Mouse (Mus musculus): Measurements from ENCODE around the gene Arhgap20.
A peak's percentile ranks its signal among the peaks of the same experiment; 100 is the strongest.

Arhgap20 gene

GRCm38 (mm10) chr9:51799156-51799555 lies 34.0 kb downstream of the Arhgap20 start:
- DNase-seq, result no peak

GRCm38 (mm10) chr9:51807272-51807671 lies 42.1 kb downstream of the Arhgap20 start:
- no peak for DNase-seq

- no peak for DNase-seq
Measured at GRCm38 (mm10) chr9:51812931-51813330, 47.8 kb downstream of the Arhgap20 start.

DNA sequence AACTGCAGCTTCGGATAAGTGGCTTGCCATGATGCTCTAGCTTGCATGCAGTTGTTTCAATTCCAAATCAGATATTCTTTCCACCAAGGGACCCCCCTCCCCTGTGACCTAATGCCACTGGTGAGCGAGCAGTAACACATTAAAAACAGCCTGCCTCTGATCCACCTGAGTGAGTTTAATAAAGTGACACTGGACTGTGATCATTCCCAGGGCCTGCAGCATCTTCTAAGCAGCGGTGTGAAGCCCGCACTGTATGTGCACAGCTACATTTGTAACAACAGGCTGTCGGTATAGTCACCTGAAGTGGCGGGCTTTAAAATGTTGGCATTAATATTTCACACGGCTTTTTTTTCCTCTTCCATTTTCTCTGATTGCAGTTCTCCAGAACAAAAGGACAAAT lies 59.4 kb downstream of the Arhgap20 start:
- no peak for DNase-seq

DNA sequence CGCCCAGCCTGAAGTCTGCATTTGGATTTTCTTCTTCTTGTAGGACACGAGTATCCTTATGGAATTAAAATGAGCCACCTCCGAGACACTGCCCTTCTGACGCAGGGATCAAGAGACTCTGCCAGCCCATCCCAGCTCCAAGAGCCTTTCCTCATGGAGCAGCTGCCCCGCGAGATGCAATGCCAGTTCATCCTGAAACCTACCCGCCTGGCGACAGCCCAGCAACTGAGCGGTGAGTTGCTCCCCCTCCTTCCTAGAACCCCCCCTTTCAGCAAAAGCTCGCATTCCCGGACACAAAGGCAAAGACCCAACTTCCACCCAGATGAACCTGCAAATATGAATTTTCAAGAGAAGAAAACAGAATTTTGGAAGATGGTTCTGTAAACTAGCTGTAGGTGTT lies 66.5 kb downstream of the Arhgap20 start:
- DNase-seq, result no peak

DNA sequence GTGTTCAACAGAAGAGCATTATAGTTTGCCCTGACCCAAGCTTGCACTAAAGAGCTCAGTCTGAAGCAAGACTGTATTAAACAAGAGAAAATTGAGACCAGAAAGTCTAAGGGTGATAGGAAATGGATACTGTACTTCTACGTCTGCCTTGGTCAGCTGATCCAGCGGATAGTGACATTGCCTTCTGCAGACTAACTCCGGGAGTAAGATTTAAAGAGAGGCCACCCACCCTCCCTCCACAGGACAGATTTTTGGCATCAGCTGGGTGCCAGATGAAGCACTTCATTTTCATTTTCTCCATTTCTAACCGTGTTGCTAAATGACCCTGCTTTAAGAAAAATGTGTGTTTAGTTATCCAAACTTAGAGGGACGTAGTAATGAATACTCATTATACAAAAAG lies 67.2 kb downstream of the Arhgap20 start:
- DNase-seq, result no peak

GRCm38 (mm10) chr9:51837716-51838115 lies 72.6 kb downstream of the Arhgap20 start:
- DNase-seq, result no peak

GRCm38 (mm10) chr9:51843216-51843615 lies 78.1 kb downstream of the Arhgap20 start:
- peak in 1 of 2 experiments; percentile 8 for DNase-seq

DNA sequence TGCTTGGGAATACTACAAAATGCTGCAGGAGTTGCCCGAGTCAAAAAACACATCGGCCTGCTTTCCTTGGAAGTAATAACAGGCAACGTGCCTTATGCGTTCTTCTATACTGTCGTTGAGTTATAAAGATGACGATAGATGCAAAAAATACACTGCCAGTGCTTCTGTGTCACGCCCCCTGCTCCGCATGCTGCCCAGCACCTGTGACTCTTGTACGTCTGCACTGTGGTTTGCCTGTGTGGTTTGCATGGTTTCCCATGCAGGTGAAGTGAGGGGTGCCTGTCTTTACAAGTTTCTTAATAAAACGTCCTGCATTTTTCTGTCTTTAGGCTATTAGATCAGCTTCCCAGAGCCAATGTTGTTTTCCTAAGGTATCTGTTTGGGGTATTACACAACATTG lies 80.7 kb downstream of the Arhgap20 start:
- DNase-seq, result no peak

DNA sequence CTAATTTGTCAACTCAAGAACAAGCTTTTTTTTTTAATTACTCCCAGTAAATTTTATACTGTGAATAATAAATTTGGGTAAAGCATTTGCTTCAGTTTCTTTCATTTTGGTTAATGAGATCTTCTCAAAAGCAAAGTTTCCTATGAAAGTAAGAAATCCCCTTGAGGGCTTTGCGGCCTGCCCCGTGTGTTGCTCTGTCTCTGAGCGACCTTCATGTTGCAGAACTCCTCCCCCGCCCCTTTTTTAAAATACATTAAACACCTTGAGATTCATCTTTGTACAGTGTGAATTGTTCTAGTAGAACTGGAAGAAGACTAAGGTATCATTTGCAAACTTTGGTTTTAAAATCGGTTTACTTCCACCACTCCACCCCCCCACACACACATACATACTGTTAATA lies 88.6 kb downstream of the Arhgap20 start:
- DNase-seq, result no peak

DNA sequence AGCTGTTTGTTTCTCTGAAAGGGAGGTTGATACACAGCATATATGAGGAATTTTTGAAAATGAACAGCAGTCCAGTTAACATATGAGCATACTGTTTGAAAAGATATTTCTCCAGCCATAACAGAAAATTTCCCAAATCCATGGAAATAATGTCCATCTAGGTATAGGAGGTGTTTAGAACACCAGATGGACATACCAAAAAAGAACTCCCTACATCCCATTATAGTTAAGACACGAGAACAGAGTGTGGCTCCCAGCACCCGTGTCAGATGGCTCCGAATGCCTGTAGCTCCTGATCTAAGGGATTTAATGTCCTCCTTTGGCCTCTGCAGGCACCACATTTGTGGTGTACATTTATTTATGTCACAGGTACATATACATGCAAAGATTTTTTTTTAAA lies 99.1 kb downstream of the Arhgap20 start:
- no peak for DNase-seq

DNA sequence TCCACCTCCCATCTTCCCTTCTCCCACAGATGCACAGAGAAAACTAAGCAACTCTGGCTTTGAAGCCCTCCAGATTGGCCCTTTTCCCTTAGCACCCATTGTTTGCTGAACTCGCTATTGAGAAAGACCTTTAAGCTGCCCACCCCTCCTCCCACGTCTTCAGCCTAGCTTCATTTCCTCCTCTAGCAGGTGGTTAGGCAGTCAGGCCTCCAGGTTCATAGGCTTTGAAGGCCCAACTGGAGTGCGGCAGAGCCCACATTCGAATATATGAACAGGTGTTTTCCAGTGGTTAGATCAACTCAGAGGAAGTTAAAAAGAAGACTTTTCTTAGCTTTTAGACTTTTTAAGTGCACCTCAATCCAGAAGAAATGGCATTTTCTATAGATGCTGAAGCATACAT lies 101.5 kb downstream of the Arhgap20 start:
- no peak for DNase-seq

- peak; percentile 2 to 10 for DNase-seq
Measured at GRCm38 (mm10) chr9:51869056-51869455, 103.9 kb downstream of the Arhgap20 start.

- DNase-seq, result no peak
Measured at GRCm38 (mm10) chr9:51874348-51874747, 109.2 kb downstream of the Arhgap20 start.

DNA sequence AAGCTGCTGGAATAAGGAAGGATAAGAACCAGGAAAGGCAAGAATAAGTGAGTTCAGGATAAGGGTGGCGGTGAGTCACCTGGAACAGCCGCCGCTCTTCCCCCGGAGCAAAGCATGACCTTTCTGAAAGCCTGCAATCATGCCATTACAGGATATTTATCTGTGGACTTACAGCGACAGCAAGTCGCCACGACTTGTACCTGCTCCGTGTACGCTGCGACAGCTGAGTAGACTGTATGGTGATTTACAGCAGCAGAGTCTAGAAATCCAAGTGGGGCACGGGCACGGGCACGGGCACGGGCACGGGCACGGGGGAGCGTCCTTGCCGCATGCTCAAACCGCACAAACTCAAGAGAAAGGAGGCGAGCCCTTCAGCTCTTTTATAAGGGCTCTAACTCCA lies 110.4 kb downstream of the Arhgap20 start:
- peak in 1 of 2 experiments; percentile 1 for DNase-seq

DNA sequence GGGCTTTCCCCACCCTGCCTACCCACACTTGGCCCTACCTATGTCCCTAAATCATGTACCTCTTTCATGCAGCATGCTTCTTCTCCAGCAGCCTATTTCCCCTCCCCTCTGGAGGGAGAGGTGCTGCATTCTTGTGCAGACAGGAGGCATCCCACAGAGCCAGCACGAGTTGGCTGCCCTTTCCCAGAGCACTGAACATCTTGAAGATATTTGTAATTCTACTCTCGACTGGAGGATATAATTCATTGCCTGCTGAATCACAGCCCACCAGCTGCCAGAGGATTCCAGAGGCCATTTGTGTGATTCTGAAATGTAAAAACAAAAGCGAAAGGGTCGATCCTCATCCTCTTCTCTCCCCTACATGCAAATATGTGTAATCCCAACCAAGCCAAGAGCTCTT lies 116.2 kb downstream of the Arhgap20 start:
- no peak for DNase-seq

DNA sequence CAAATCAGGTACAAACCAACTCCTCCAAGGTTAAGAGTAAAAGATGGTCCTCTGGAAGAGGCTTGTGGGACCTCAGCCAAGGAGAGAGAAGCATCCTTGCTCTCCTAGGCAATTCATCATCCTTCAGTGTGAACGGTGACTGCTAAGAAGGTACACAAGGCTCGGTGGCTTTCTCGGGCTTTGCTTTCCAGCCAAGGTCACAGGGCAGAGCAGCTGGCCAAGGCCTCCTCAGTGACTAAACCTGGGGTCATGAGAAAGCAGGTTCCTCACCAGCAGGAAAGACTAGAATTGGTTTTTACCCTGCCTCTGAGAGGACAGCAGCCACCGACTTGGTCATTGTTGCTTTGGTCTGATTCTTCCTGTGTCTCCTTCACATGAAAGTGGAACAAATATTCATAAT lies 116.7 kb downstream of the Arhgap20 start:
- DNase-seq, result no peak

- DNase-seq, result no peak
Measured at GRCm38 (mm10) chr9:51883319-51883718, 118.2 kb downstream of the Arhgap20 start.

- DNase-seq, result no peak
Measured at GRCm38 (mm10) chr9:51892921-51893320, 127.8 kb downstream of the Arhgap20 start.
